Mouse (Mus musculus): ENCODE data around the gene 3110009E18Rik. TPM values are rescaled to one million over a fixed set of nuclear protein-coding genes. Genes with fewer than 3 reads are reported as not detected.

The 3110009E18Rik gene
- polyA plus RNA-seq (2014; fragmentation: Nextera tagmentation; extraction: Ambion mirVana): 21.9 and 26.1 TPM in 2 replicates

GRCm38 (mm10) chr1:120120969-120121811 is at the start of gene 3110009E18Rik, which contains the start of gene Dbi:
Gene 3110009E18Rik, plus strand, starts transcription at chr1:120121187.
Gene Dbi, minus strand, starts transcription at chr1:120121078.
- ATAC-seq (ENCODE audit: low FRiP score) (peak; percentile 97), DNase-seq (ENCODE audit: low spot score) (peak; percentile 99)
- peak within 1 kb of the TSS; percentile 52 for H3K4me3 ChIP-seq (ENCODE audit: low read depth, low read length)
- H3K36me3 ChIP-seq (ENCODE audit: control insufficient read depth, insufficient read depth, low read length): no peaks in the 10 kb centered on the region
- no peaks in the 10 kb centered on the region for H3K9me3 ChIP-seq (ENCODE audit: control insufficient read depth, low read length)
- WGBS: 2% methylated on average over 52 of the region's 52 CpGs
- H3K27ac ChIP-seq (ENCODE audit: low read depth, low read length): peak within 1 kb of the TSS; percentile 87
- peak within 1 kb of the TSS; percentile 65 for H3K9ac ChIP-seq (ENCODE audit: low read depth, low read length)
- H3K27me3 ChIP-seq (ENCODE audit: control insufficient read depth, insufficient read depth, low read length): no peaks in the 10 kb centered on the region
- peaks cover 5% of the 10 kb centered on the region; the same call in 1 of the 2 replicates for H3K4me1 ChIP-seq (replicated peaks; ENCODE audit: control insufficient read depth, insufficient read depth, low read length)
- H3K4me2 ChIP-seq (replicated peaks; ENCODE audit: low read depth, low read length): peak within 1 kb of the TSS; percentile 55

DNA sequence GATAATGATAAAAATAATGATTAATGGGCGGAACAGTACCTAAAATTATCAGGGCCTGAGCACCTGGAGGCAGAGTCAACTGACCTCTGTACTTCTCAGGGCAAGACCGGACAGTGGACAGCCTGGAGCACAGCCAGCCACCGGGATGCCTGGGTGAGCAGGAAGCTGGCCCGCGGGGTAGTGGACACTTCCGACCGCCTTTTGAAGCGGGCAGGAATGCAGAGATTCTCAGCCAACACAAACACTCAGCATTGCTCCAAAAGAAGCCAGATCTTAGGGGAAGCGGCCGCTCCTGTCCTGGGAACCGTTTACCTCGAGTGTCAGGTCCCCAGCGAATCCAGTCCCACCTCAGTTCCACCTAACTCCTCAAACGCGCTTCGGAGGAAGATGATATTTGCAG is 48.1 kb upstream of the 3110009E18Rik start:
- Histone ChIP-seq H3K4me2 (replicated peaks; ENCODE audit: low read depth, low read length) (peak overlapping the region; percentile 87), H3K27me3 (ENCODE audit: control insufficient read depth, insufficient read depth, low read length) (peaks cover 13% of the 10 kb centered on the region), H3K4me1 (replicated peaks; ENCODE audit: control insufficient read depth, insufficient read depth, low read length) (no peaks in the 10 kb centered on the region), H3K4me3 (ENCODE audit: low read depth, low read length) (peak overlapping the region; percentile 33; the same call in 1 of the 2 replicates), H3K9me3 (ENCODE audit: control insufficient read depth, low read length) (no peaks in the 10 kb centered on the region), H3K9ac (ENCODE audit: low read depth, low read length) (no peak overlapping the region), H3K27ac (ENCODE audit: low read depth, low read length) (no peak overlapping the region), H3K36me3 (ENCODE audit: control insufficient read depth, insufficient read depth, low read length) (no peaks in the 10 kb centered on the region)
- DNase-seq (ENCODE audit: low spot score) (peak; percentile 39), ATAC-seq (ENCODE audit: low FRiP score) (no peak)
- 11% methylated on average over 16 of the region's 16 CpGs for WGBS

GRCm38 (mm10) chr1:120073519-120074306 is 47.3 kb upstream of the 3110009E18Rik start, which contains the start of gene Tmem37:
Gene Tmem37, minus strand, starts transcription at chr1:120074074.
- peak within 1 kb of the TSS; percentile 33 for H3K4me3 ChIP-seq (ENCODE audit: low read depth, low read length)
- 2% methylated on average over 40 of the region's 40 CpGs for WGBS
- no peaks in the 10 kb centered on the region for H3K4me1 ChIP-seq (replicated peaks; ENCODE audit: control insufficient read depth, insufficient read depth, low read length)
- DNase-seq (ENCODE audit: low spot score) (peak; percentile 77), ATAC-seq (ENCODE audit: low FRiP score) (peak; percentile 85)
- peak within 1 kb of the TSS; percentile 40 for H3K9ac ChIP-seq (ENCODE audit: low read depth, low read length)
- peak within 1 kb of the TSS; percentile 87 for H3K4me2 ChIP-seq (replicated peaks; ENCODE audit: low read depth, low read length)
- no peaks in the 10 kb centered on the region for H3K36me3 ChIP-seq (ENCODE audit: control insufficient read depth, insufficient read depth, low read length)
- H3K9me3 ChIP-seq (ENCODE audit: control insufficient read depth, low read length): no peaks in the 10 kb centered on the region
- peaks cover 13% of the 10 kb centered on the region for H3K27me3 ChIP-seq (ENCODE audit: control insufficient read depth, insufficient read depth, low read length)
- H3K27ac ChIP-seq (ENCODE audit: low read depth, low read length): no peak within 1 kb of the TSS

DNA sequence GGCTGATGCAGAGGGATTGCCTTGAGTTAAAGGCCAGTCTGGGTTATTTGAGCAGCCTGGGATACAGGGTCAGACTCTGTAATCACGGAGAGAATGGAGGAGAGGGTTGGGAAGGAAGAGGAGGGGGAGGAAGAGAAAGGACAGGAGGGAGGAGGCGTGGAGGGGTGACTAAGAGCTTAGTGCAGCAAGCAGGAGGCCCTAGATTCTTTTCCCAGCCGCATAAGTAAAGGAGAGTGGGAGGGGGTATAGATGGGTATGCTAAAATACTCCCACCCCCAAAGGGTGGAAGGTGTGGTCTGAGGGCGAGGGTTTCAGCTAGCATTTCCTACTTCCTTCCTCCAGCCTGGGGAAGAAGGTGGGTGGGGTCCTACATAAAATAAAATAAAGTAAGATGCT is 46.7 kb upstream of the 3110009E18Rik start:
- WGBS: 18% methylated on average over 4 of the region's 4 CpGs
- H3K9ac ChIP-seq (ENCODE audit: low read depth, low read length): no peak overlapping the region
- no peaks in the 10 kb centered on the region for H3K9me3 ChIP-seq (ENCODE audit: control insufficient read depth, low read length)
- no peaks in the 10 kb centered on the region for H3K4me1 ChIP-seq (replicated peaks; ENCODE audit: control insufficient read depth, insufficient read depth, low read length)
- H3K27me3 ChIP-seq (ENCODE audit: control insufficient read depth, insufficient read depth, low read length): peaks cover 13% of the 10 kb centered on the region
- H3K4me3 ChIP-seq (ENCODE audit: low read depth, low read length): no peak overlapping the region
- H3K36me3 ChIP-seq (ENCODE audit: control insufficient read depth, insufficient read depth, low read length): no peaks in the 10 kb centered on the region
- DNase-seq (ENCODE audit: low spot score) (no peak), ATAC-seq (ENCODE audit: low FRiP score) (no peak)
- no peak overlapping the region for H3K27ac ChIP-seq (ENCODE audit: low read depth, low read length)
- H3K4me2 ChIP-seq (replicated peaks; ENCODE audit: low read depth, low read length): no peak overlapping the region

GRCm38 (mm10) chr1:120074931-120075330 is 46.1 kb upstream of the 3110009E18Rik start:
- H3K27me3 ChIP-seq (ENCODE audit: control insufficient read depth, insufficient read depth, low read length): peaks cover 13% of the 10 kb centered on the region
- DNase-seq (ENCODE audit: low spot score) (no peak), ATAC-seq (ENCODE audit: low FRiP score) (no peak)
- no peak overlapping the region for H3K4me2 ChIP-seq (replicated peaks; ENCODE audit: low read depth, low read length)
- H3K4me3 ChIP-seq (ENCODE audit: low read depth, low read length): no peak overlapping the region
- no peaks in the 10 kb centered on the region for H3K9me3 ChIP-seq (ENCODE audit: control insufficient read depth, low read length)
- 93% methylated on average over 4 of the region's 4 CpGs for WGBS
- no peaks in the 10 kb centered on the region for H3K4me1 ChIP-seq (replicated peaks; ENCODE audit: control insufficient read depth, insufficient read depth, low read length)
- no peak overlapping the region for H3K27ac ChIP-seq (ENCODE audit: low read depth, low read length)
- H3K36me3 ChIP-seq (ENCODE audit: control insufficient read depth, insufficient read depth, low read length): no peaks in the 10 kb centered on the region
- no peak overlapping the region for H3K9ac ChIP-seq (ENCODE audit: low read depth, low read length)

GRCm38 (mm10) chr1:120075507-120075906 is 45.5 kb upstream of the 3110009E18Rik start:
- no peak overlapping the region for H3K27ac ChIP-seq (ENCODE audit: low read depth, low read length)
- H3K9ac ChIP-seq (ENCODE audit: low read depth, low read length): no peak overlapping the region
- no peaks in the 10 kb centered on the region for H3K4me1 ChIP-seq (replicated peaks; ENCODE audit: control insufficient read depth, insufficient read depth, low read length)
- peaks cover 13% of the 10 kb centered on the region for H3K27me3 ChIP-seq (ENCODE audit: control insufficient read depth, insufficient read depth, low read length)
- no peak overlapping the region for H3K4me2 ChIP-seq (replicated peaks; ENCODE audit: low read depth, low read length)
- H3K9me3 ChIP-seq (ENCODE audit: control insufficient read depth, low read length): no peaks in the 10 kb centered on the region
- no peak for ATAC-seq (ENCODE audit: low FRiP score)
- no peak overlapping the region for H3K4me3 ChIP-seq (ENCODE audit: low read depth, low read length)
- WGBS: 79% methylated on average over 5 of the region's 5 CpGs
- no peak for DNase-seq (ENCODE audit: low spot score)
- H3K36me3 ChIP-seq (ENCODE audit: control insufficient read depth, insufficient read depth, low read length): no peaks in the 10 kb centered on the region

DNA sequence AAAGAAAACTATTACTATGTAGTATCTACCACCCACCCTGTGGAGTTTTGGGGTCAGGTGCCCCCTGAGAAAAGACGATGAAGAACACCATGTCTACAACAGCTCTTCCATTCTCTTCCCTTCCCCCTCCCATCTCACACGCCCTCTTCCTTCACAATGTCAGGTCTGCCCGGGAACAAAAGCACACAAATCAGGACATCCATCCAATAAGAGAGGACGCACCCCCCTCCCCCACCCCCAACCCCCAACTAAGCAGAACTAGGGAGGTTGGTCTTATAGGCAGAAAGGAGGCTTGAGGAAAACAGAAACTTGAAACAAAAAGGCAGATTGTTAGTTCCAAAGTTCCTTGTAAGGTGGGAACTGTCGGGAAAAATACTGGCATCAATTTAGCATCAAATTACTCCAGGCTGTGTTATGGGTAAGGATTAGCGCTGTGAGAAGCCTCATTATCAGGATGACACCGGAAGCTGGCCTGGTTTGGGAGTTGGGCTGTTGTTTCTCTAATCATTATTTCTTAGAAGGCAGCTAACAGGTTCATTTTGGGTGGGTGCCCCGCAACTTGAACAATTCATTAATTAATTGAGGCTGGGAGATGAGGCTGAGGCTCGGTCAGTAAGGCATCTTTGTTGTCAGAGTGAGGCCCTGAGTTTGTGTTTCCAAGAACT is 43.1 kb upstream of the 3110009E18Rik start:
- no peak overlapping the region for H3K4me2 ChIP-seq (replicated peaks; ENCODE audit: low read depth, low read length)
- no peak overlapping the region for H3K4me3 ChIP-seq (ENCODE audit: low read depth, low read length)
- H3K9ac ChIP-seq (ENCODE audit: low read depth, low read length): no peak overlapping the region
- no peaks in the 10 kb centered on the region for H3K9me3 ChIP-seq (ENCODE audit: control insufficient read depth, low read length)
- DNase-seq (ENCODE audit: low spot score) (peak; percentile 23), ATAC-seq (ENCODE audit: low FRiP score) (no peak)
- H3K4me1 ChIP-seq (replicated peaks; ENCODE audit: control insufficient read depth, insufficient read depth, low read length): no peaks in the 10 kb centered on the region
- no peak overlapping the region for H3K27ac ChIP-seq (ENCODE audit: low read depth, low read length)
- WGBS: 22% methylated on average over 9 of the region's 9 CpGs
- H3K36me3 ChIP-seq (ENCODE audit: control insufficient read depth, insufficient read depth, low read length): no peaks in the 10 kb centered on the region
- H3K27me3 ChIP-seq (ENCODE audit: control insufficient read depth, insufficient read depth, low read length): peaks cover 9% of the 10 kb centered on the region; the same call in 1 of the 2 replicates

- 95% methylated on average over 1 of the region's 1 CpGs for WGBS
- H3K4me1 ChIP-seq (replicated peaks; ENCODE audit: control insufficient read depth, insufficient read depth, low read length): no peaks in the 10 kb centered on the region
These were observed 40.4 kb upstream of the 3110009E18Rik start for GRCm38 (mm10) chr1:120080632-120081031.

More at GRCm38 (mm10) chr1:120080632-120081031, 40.4 kb upstream of the 3110009E18Rik start:
- Histone ChIP-seq H3K4me3 (ENCODE audit: low read depth, low read length) (no peak overlapping the region), H3K9ac (ENCODE audit: low read depth, low read length) (no peak overlapping the region), H3K4me2 (replicated peaks; ENCODE audit: low read depth, low read length) (no peak overlapping the region), H3K36me3 (ENCODE audit: control insufficient read depth, insufficient read depth, low read length) (no peaks in the 10 kb centered on the region), H3K27me3 (ENCODE audit: control insufficient read depth, insufficient read depth, low read length) (no peaks in the 10 kb centered on the region), H3K9me3 (ENCODE audit: control insufficient read depth, low read length) (no peaks in the 10 kb centered on the region), H3K27ac (ENCODE audit: low read depth, low read length) (no peak overlapping the region)
- DNase-seq (ENCODE audit: low spot score) (no peak), ATAC-seq (ENCODE audit: low FRiP score) (no peak)
